ENCODE assay signal across 13 mouse cellular contexts in the genomic region with DNA sequence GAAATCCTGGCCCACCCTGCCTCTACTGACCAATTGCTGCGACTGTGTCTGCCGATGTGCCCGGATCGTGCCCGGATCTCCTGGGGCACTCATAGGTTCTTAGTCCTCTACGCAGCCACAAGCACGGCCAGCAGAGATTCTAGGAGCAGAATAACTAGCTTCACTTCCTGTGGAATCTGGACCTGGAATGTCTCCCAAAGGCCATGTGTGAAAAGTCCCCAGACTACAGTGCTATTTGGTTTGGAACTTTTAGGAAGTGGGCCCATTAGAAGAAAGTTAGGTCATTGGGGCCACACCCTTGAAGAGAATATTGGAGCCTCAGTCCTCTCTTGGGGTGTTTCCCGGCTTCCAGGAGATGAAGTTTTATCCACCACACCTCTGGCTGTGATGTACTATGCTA. TPM values are rescaled to one million over a fixed set of nuclear protein-coding genes. Genes with fewer than 3 reads are reported as not detected.
DNase-seq lines count a peak whose midpoint lies in the region; ATAC-seq and TF ChIP-seq lines count a peak whose summit lies in the region.
"Had no signal": no experiment of that assay in that cellular context is flagged by ENCODE, and none has a peak within 500 bp of the region (broad histone marks: within the 10 kb centered on the region; RNA-seq: fewer than 3 reads in every experiment).

No protein-coding gene starts in this region.

- no peak for ATAC-seq in heart, postnatal 0 days (ENCODE audit: insufficient read depth, low read depth)
- ATAC-seq in midbrain, embryonic 13.5 days, result no peak

- H3K27me3 ChIP-seq in heart, postnatal 0 days (ENCODE audit: control insufficient read depth, insufficient read depth, low read length), result no peaks in the 10 kb centered on the region
- H3K27me3 ChIP-seq in midbrain, embryonic 13.5 days, result peaks cover 6% of the 10 kb centered on the region
- H3K27me3 ChIP-seq: neural tube, embryonic 15.5 days; stomach, embryonic 15.5 days had no signal

- intact Hi-C loops in gastrocnemius, postnatal 14 days (cut with DNase I; ENCODE audit: low total_unique reads), result no loop called here

- H3K27ac ChIP-seq in layer of hippocampus, adult 2 months, result peak overlapping the region; percentile 62; the same call in 1 of the 2 replicates
- H3K27ac ChIP-seq in heart, postnatal 0 days (ENCODE audit: low read depth), result peak overlapping the region; percentile 50
- no peak overlapping the region for H3K27ac ChIP-seq in midbrain, embryonic 13.5 days
- H3K27ac ChIP-seq: embryonic facial prominence, embryonic 10.5 days; hindbrain, embryonic 13.5 days; neural tube, embryonic 15.5 days; stomach, embryonic 15.5 days had no signal

- H3K36me3 ChIP-seq in heart, postnatal 0 days (replicated peaks; ENCODE audit: control insufficient read depth, insufficient read depth, low read length), result no peaks in the 10 kb centered on the region
- H3K36me3 ChIP-seq in midbrain, embryonic 13.5 days, result no peaks in the 10 kb centered on the region
- H3K36me3 ChIP-seq: embryonic facial prominence, embryonic 10.5 days; hindbrain, embryonic 13.5 days; neural tube, embryonic 15.5 days; stomach, embryonic 15.5 days had no signal

- no peak overlapping the region for H3K4me2 ChIP-seq in heart, postnatal 0 days (ENCODE audit: low read depth, low read length)
- H3K4me2 ChIP-seq in midbrain, embryonic 13.5 days (replicated peaks), result no peak overlapping the region
- H3K4me2 ChIP-seq: hindbrain, embryonic 13.5 days; liver, embryonic 11.5 days; neural tube, embryonic 15.5 days; stomach, embryonic 15.5 days had no signal

- DNase-seq in layer of hippocampus, adult 2 months (ENCODE audit: low spot score in 2 of 2), result no peak
- no peak for DNase-seq in layer of hippocampus, postnatal 36 days
- peak; percentile 51 for DNase-seq in gastrocnemius, postnatal 14 days
- peak; percentile 29 for DNase-seq in heart, postnatal 0 days (ENCODE audit: low spot score)
- peak; percentile 51 for DNase-seq in lung, postnatal 14 days
- no peak for DNase-seq in urinary bladder, adult 18-20 months (ENCODE audit: low spot score in 2 of 2)
- DNase-seq: cerebellum, postnatal 10 days had no signal

- H3K4me1 ChIP-seq in heart, postnatal 0 days (ENCODE audit: control insufficient read depth, insufficient read depth), result peaks cover 21% of the 10 kb centered on the region
- H3K4me1 ChIP-seq in midbrain, embryonic 13.5 days (replicated peaks), result peaks cover 20% of the 10 kb centered on the region

- no peak for TF ChIP-seq CTCF in layer of hippocampus, adult 2 months (conservative IDR thresholded peaks at IDR 0.05)
- no peak for TF ChIP-seq CTCF in heart, postnatal 0 days (IDR thresholded peaks at IDR 0.05; ENCODE audit: low read depth)

- no peak overlapping the region for H3K4me3 ChIP-seq in layer of hippocampus, adult 2 months
- no peak overlapping the region for H3K4me3 ChIP-seq in heart, postnatal 0 days (ENCODE audit: low read depth, low read length)
- H3K4me3 ChIP-seq in midbrain, embryonic 13.5 days (replicated peaks), result no peak overlapping the region
- H3K4me3 ChIP-seq: embryonic facial prominence, embryonic 10.5 days; hindbrain, embryonic 13.5 days; neural tube, embryonic 15.5 days; stomach, embryonic 15.5 days had no signal

- TF ChIP-seq EP300 in heart, postnatal 0 days (IDR thresholded peaks at IDR 0.05; ENCODE audit: low read depth), result no peak

- no peak overlapping the region for H3K9ac ChIP-seq in heart, postnatal 0 days (replicated peaks; ENCODE audit: low read depth, low read length)
- H3K9ac ChIP-seq in midbrain, embryonic 13.5 days (replicated peaks), result no peak overlapping the region
- H3K9ac ChIP-seq: hindbrain, embryonic 13.5 days; neural tube, embryonic 15.5 days; stomach, embryonic 15.5 days had no signal

- WGBS in heart, postnatal 0 days, result 74% methylated on average over 8 of the region's 8 CpGs
- 91% methylated on average over 8 of the region's 8 CpGs for WGBS in midbrain, embryonic 13.5 days

- peaks cover 3% of the 10 kb centered on the region; the same call in 1 of the 2 replicates for H3K9me3 ChIP-seq in heart, postnatal 0 days (replicated peaks; ENCODE audit: control insufficient read depth, low read length)
- H3K9me3 ChIP-seq in midbrain, embryonic 13.5 days, result no peaks in the 10 kb centered on the region
- H3K9me3 ChIP-seq: embryonic facial prominence, embryonic 10.5 days; neural tube, embryonic 15.5 days; stomach, embryonic 15.5 days had no signal

RNA-seq across cellular contexts. Expression of gene Grap, which starts 34.9 kb away (rescaled TPM):
- 1 to 10 TPM; 4.1 to 4.4 TPM for total RNA-seq in layer of hippocampus, adult 2 months (2021)
- 1 to 10 TPM; 4.5 to 6.9 TPM for total RNA-seq in layer of hippocampus, postnatal 36 days (2021)
- total RNA-seq in gastrocnemius, postnatal 14 days (2021), result 1 to 10 TPM; 7.0 to 9.9 TPM
- 4.3 and 10.1 TPM in 2 replicates for total RNA-seq in heart, postnatal 0 days (2014; rRNA removed; ENCODE audit: low replicate concordance)
- 10.3 and 11.0 TPM in 2 replicates for polyA plus RNA-seq in heart, postnatal 0 days (2015; fragmentation: Nextera tagmentation; extraction: Ambion mirVana)
- 9.0 and 11.1 TPM in 2 replicates for polyA plus RNA-seq in midbrain, embryonic 13.5 days (2015; fragmentation: Nextera tagmentation; extraction: Ambion mirVana)

RNA-seq across cellular contexts. Expression of gene Epn2, which starts 38.6 kb away (rescaled TPM):
- 100 to 1,000 TPM; 162 to 170 TPM for total RNA-seq in layer of hippocampus, adult 2 months (2021)
- 100 to 1,000 TPM; 178 to 185 TPM for total RNA-seq in layer of hippocampus, postnatal 36 days (2021)
- 10 to 100 TPM; 19.4 to 24.8 TPM for total RNA-seq in gastrocnemius, postnatal 14 days (2021)
- total RNA-seq in heart, postnatal 0 days (2014; rRNA removed; ENCODE audit: low replicate concordance), result 21.3 and 43.9 TPM in 2 replicates
- 16.3 and 19.3 TPM in 2 replicates for polyA plus RNA-seq in heart, postnatal 0 days (2015; fragmentation: Nextera tagmentation; extraction: Ambion mirVana)
- polyA plus RNA-seq in midbrain, embryonic 13.5 days (2015; fragmentation: Nextera tagmentation; extraction: Ambion mirVana), result 48.3 and 51.2 TPM in 2 replicates

Comparison
In these comparisons a context has a peak if more than half of its experiments do, and no peak if none do; other contexts are left out.
1. DNase-seq: peak in gastrocnemius, postnatal 14 days (single experiment), heart, postnatal 0 days (single experiment) and lung, postnatal 14 days (single experiment); none in layer of hippocampus, adult 2 months (0 of 2), layer of hippocampus, postnatal 36 days (0 of 2) and urinary bladder, adult 18-20 months (0 of 2).